Mouse (Mus musculus) retina, postnatal 1 day (tissue): ENCODE data around the gene Nadsyn1.

Experiments
- DNase-seq: peaks from one replicate; pipeline ENCODE4 v3.0.0-alpha.2; 2012

Gene Nadsyn1

DNA sequence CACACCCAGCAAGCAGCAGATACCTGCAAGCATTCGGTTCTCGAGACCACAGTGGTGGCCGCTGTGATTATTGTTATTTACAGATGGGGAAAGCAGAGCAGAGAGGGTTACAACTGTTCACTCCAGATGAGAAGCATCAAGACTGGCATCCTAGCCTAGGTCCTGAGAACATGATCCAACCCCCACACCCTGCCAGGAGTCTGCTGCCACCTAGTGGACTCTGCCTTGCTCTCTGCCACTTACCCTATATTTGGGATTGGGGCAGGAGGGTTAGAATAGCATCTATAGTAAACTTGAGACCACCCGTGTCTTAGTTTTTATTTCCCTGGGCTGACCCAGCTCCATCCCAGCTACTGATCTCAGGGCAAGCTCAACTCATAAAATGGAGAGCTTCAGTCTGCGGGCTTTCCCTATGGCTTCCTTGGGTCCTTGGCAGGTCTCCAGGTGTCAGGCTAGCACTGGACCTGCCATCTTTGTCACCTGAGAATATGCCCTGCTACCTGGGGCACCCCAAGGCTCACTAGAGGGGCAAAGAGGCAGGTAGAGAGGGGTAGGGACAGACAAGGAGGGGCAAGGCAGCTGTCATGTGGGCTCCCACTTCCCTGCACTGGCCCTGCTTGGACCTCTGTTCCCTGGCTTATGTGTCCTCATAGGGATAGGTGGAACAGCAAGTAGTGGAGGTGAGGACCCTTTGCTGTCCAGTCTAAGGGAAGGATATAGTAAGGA is 68.5 kb downstream of the Nadsyn1 start:
- DNase-seq = peak; percentile 71

DNA sequence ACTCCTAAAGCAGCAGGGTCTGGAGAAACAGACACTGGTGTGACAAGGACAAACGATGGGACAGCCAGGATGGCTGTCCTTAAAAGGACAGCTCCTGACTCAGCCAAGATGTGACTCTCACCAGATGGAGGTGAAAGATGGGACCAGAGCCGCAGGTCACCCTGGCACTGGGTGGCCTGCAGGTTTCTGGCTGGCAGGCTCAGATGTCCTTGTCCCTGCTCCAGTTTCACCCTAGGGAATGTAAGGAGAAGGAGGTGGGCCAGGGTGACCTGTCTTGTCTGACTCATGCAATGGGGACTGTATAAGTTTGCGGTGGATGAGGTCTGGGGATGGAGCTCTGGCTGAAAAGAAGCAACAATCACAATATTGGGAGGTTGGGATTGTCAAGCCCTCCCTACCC is 70.0 kb downstream of the Nadsyn1 start:
- no peak for DNase-seq

- no peak for DNase-seq
These were observed 70.6 kb downstream of the Nadsyn1 start for GRCm38 (mm10) chr7:143752056-143752455.

DNA sequence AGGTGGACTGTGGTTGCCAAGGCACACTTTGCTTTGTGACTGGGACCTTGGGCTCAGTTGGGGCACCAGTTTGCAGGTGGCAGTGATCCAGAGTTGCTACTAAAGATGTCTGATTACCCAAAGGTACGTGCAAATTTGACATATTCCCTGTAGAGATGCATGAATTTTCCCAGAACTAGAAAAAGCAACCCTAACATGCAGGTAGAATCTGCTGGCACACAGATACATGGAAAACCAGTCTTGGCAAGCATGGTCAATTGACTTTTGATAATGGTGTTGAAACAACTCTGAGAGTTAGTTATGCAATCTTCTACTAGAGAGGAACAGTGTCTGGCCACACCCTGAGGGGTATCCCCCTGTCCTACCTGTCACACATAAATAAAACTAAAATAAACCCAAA is 71.3 kb downstream of the Nadsyn1 start:
- DNase-seq = no peak

DNA sequence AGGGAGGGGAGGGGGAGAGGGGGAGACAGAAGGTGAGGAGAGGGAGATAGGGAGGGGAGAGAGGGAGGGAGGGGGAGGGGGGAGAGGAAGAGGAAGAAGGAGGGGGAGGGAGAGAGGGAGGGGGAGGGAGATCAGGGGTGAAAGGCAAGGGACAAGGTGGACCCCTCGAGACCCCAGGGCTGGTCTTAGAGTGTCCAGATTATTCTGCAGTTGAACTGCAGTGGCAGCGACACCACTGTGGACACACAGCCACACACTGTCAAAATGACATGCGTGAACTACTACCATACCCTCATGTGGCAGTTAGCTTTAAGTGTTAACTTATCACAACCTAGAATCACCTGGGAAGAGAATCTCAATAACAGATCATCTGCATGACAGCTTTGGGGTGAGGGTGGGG is 73.6 kb downstream of the Nadsyn1 start:
- no peak for DNase-seq

GRCm38 (mm10) chr7:143748041-143748868 is 74.4 kb downstream of the Nadsyn1 start:
- peak; percentile 94 for DNase-seq
